Mouse (Mus musculus) adrenal gland, postnatal 4 days (tissue): ENCODE measurements around the gene Dmrta1. TPM values are rescaled to one million over a fixed set of nuclear protein-coding genes. Genes with fewer than 3 reads are reported as not detected.
"Not testable (repeated sequence)": the region's sequence is repeated elsewhere in the genome, so short reads cannot be mapped to it uniquely, and the experiment has no call there.

Experiments
- DNase-seq, 2 experiments: peaks; one replicate each; pipeline ENCODE4 v3.0.0; 2021 to 2022; ENCODE audit warnings: low spot score in 2 of 2, mixed read lengths in 2 of 2
- long read RNA-seq, 2 experiments: library from polyadenylated mRNA; stranded (forward); transcript quantifications; one replicate each; pipeline ENCODE4 v2.0.0; 2021
- total RNA-seq, 2 experiments: library from RNA; stranded (reverse); gene quantifications; 2 replicates each; pipeline ENCODE4 v1.2.3; 2021

The Dmrta1 gene
- under 1 TPM; 0.34 to 0.76 TPM for total RNA-seq
- long read RNA-seq, experiment 1, result 0 reads
- long read RNA-seq, experiment 2, result 0 reads

DNA sequence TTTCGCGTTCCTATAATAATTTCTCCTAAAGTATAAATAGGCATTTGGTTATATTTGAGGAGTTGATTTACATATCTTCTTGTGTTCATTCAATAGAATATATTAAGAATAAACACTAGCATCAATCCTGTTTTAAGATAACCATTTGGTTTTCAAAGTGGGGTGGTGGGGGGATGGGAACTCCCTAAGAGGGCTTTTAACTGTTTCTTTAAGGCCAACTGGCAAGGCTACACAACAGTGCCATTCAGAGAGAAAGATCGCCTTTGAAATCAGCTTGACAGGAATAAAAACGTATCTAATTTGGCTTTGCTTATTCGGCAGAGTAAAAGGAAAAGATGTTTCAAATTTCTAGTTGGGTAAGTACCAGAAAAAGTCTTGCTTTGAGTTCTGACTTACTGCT lies at the start of gene Dmrta1:
Gene Dmrta1, plus strand, starts transcription at position 242 of the 400 bp plus-strand sequence.
- no peak for DNase-seq

DNA sequence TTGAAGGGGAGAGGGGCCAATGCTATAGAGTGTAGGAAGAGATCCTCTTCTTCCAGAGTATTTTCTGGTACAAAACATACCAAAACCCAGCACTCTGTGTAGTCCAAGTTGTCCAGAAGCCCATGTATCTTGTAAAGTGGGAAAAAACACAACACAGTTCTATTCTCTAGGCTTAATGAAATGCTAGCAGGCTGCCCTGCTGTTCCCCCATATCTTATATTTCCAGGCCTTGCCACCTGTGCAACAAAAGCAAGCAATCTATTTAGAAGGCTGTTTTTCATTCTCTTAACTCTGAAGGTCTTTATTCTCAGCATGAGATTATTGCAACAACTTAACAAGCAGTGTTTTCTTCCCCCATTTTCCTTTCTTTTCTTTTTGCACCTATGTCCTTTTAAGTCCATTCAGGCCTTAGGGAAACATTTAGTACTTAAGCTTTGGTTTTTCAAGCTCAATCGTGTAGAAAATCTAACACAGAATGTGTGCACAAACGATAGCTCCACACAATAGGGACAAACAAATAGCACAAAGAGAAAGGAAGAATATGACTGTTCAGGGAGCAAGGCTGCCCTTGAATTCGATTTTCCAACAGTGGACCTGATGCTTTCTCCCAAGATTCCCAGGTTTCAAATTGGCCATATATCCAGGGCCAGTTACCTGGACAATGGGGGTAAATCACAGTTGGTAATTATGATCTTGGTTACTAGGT lies 48.7 kb upstream of the Dmrta1 start:
- DNase-seq, result no peak

DNA sequence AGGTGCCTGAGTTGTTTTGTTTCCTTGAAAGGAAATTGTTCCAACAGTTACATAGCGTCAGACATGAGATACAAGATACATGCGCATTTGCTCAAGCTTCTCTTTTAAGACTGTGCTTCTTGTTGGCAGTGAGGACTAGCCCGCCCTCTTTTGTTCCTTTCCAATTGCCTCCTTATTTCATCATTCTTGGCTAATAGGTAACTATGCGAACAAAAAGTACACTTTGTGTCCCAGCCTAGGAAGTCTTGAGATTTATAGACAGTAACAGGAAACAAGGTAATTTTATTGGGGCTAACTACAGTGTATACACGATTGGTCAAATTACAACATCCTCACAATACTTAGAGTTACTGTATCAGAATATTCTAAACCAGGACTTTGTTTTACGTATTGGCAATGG lies 47.7 kb upstream of the Dmrta1 start:
- no peak for DNase-seq

DNA sequence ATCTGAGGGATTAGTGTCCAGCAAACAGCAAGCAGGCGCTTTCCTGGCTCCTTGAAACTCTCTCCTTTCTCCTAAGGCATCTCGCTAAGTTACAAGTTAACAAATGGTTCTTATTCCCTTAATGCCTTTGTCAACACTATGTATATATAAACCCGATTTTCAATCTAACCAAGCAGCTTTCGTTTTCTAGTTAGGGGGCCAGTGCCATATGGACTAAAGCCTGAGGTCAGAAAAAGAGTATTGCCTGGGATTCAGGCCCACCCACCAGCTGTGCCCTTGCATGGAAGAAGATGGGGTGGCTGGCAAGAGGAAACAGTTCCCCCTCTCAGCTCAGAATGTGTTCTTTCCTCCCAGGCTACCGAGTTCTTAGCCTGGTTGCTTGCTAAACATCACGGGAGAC lies 40.6 kb upstream of the Dmrta1 start:
- no peak for DNase-seq

DNA sequence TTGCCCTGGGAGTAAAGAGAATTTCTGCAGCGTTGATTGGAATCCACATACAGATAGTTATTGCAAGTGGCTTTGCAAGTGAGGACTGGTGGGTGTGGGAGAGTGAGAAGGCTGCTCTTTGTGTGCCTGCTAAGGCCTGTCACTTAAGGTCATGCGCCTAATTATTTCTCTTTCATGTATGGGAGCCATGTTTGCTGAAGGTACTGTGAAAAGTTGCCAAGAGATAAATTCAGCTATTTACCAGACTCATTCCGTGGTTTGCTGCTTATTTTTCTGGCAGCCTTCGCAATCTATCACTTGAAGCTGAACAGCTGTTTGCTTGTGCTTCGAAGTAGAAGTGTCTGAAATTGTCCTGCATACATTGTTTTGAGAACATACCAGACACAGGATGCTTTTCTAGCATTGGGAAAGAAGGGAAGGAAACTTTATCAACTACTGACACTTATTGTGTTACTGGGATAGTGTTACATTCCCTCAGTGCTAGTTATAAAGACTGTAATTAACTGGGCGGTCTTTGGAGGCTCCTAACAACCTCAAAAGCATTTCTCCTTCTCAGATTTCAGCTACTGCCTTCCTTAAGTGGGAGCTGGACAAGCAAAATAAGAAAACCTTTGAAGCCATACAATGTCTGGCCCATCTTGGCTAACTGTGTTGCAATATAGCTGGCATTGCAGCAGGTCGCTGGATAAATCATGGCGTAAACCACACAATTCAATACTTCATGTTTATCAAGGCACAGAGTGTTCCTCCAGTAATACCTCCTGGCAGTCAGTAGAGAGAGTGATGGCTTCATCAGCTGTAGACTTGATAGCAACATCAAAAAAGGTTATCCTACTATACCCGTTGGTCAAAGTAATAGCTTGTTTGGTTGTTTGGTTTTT lies 34.8 kb upstream of the Dmrta1 start:
- DNase-seq, result no peak

DNA sequence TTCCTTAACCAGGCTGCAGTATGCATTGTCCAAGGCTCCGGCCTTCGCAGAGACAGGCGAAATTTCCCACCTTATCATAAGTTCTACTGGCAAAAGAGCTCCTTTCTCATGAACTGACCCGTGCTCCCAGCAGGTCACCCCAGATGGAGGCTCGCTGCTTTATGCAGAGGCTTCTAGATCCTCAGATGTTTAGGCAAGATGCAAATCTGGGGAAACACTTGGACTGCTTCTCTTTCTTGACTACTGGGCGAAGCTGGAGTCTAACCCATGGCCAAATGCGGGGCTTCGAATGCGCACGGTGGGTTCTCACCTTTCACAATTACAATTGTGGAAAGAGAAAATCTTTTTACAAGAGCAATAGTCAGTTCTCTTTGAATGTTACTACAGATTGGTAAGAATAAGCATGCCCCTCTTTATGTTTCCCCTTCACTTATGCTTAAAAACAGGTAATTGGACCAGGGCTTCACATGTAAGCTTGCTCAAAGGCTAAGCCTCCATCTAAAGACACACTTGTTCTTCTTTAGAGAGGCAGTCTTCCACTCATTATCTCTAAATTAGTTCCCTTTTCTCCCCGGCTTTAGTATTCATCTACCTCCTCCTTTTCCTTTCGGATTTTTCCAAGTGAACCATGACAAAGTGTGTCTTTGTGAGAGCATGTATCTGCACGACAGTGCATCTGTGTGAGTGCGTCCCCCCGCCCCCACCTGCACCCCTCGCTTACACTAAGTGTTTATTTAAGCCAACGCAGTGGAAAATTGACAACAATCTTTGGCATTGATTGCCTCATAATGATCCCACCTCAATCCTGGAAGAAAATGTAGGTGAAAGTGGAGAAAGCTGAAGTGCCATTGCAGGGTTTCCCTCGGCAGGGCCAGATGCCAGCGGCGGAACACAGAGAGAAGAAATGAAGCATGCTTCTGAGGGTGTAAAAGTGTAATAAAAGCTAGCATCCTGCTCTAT lies 28.6 kb upstream of the Dmrta1 start:
- no peak for DNase-seq

DNA sequence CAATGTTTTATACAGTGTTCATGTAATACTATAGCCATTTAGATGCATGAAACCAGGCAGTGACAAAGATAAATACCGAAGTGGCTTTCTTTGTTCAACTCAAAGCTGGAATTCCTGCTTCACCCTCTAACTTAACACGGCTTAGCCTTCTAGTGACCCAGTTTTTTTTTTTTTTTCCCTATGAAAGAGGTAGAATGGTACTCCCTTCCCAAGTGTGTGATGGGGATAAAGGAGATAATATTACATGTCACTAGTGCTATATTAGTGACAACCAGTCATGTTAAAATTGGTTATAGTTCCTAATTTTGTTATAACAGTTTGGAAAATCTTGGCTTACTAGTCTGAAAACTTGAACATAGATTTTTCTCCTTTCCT lies 27.9 kb upstream of the Dmrta1 start:
- no peak for DNase-seq

DNA sequence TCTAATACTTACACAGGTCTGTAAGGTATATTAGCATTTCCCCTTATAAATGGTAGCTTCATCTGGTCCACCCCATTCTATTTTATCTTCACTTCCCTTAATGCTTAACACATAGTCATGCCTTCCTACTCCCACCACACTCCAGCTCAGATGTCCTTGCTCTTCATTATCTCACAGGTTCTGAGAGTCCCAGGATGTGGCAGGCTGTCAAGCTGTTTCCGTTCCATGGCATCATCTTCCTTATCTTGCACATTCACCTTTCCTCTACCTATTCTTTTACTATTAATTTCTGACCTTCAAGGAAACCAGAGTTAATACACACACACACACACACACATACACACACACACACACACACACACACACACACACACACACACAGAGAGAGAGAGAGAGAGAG lies 27.5 kb upstream of the Dmrta1 start:
- no peak for DNase-seq

DNA sequence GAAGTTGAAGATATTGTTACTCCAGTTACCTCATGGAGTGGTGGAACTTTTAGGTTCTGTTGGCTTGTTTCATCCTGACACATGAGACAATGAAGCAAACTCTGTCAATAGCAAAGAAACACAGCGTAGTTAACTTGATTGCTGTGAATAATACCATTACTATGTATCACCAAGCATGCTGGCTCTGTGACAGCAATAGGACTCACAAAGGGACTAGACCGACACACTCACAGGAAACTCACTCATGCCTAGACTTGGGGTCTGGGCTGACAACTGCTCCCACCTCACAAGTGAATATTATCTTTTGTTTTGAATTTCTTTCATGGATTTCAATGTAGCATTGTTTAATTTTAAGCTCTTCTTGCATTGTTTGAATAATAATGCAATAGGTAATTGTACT lies 15.8 kb upstream of the Dmrta1 start:
- no peak for DNase-seq

DNA sequence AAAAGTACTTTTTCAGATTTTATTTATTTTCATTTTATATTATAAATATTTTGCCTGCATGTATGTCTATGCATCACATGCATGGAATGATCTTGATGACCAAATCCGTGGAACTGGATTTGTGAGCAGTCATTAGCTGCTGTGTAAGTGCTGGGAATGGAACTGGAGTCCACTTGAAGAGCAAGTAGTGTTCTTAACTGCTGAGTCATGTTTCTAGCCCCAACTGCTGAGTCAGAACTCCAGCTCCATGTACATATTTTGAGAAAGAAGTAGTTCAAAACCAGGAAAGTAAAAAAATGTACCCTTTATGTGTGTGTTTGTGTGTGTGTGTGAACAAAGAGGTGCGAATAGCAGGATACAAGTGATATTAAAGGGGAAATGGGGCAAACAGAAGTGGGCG lies 4.5 kb upstream of the Dmrta1 start:
- no peak for DNase-seq

DNA sequence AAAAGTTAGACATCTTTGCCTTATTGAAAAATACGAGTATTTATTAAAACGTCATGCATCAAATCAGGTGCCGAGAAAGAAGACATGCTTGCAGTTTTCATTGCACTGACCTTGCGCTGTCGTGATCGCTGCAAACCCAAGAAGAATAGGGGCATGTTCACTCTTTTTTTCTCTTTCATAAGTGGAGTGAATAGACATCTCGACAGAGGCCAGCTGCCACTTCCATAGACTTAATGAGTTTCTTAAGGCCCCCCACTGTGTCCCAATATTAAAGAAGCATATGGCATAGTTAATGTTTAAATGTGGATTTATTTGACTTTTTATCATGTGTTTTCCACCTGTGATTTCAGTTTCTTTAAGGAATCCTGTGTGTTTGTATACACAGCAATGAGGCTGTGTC lies 1.3 kb upstream of the Dmrta1 start:
- no peak for DNase-seq

DNA sequence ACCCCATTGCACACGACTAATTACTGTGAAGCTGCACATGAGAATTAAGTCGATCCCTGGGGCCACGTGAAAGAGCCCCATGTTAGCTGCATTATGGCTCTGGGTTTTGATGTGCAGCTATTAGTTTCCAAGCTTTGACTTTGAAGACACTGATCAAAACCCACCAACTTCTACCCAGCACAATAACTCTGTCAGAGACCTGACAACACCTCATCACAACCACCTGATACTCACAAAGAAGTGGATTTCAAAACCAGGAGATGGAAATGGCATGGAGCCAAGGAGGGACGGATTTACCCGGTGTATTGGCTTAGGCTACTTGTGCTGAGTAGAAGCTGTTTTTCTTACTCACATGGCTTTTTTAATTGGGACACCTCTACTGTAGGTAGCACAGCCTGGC lies 523 bp upstream of the Dmrta1 start:
- DNase-seq, result no peak

DNA sequence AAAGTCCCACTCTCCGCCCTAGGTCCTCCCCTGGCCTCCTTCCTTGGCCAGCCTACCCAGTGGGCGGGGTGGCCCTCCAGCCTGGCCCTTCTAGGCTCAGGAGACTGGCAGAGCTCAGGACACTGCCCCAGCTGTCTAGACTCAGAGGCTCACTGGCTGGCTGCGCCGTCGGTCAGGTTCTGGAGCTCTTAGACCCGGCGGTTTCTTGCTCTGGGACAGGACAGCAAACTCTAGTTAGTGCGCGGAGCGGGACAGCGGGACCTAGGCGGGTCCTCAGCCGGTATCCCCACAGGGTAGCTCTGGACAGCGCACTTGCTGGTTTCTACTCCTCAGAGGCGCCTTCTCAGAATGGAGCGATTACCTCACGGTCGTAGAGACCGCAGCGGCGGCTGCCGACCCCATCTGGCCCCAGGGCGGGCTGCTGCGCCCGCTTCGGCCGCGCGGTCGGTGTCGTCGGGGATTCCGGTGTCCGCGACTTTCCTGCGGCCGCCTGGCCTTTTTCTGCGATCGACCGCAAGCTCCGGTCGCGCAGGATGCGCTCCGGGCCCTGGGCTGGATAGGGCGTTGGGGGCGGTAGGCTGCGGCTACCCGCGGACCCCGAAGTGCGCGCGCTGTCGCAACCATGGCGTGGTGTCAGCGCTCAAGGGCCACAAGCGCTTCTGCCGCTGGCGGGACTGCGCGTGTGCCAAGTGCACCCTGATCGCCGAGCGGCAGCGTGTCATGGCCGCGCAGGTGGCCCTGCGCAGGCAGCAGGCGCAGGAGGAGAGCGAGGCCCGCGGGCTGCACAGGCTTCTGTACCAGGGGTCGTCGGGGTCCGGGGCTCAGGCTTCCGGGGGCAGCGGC lies 8.9 kb downstream of the Dmrta1 start:
- peak in 1 of 2 experiments; percentile 10 for DNase-seq

DNA sequence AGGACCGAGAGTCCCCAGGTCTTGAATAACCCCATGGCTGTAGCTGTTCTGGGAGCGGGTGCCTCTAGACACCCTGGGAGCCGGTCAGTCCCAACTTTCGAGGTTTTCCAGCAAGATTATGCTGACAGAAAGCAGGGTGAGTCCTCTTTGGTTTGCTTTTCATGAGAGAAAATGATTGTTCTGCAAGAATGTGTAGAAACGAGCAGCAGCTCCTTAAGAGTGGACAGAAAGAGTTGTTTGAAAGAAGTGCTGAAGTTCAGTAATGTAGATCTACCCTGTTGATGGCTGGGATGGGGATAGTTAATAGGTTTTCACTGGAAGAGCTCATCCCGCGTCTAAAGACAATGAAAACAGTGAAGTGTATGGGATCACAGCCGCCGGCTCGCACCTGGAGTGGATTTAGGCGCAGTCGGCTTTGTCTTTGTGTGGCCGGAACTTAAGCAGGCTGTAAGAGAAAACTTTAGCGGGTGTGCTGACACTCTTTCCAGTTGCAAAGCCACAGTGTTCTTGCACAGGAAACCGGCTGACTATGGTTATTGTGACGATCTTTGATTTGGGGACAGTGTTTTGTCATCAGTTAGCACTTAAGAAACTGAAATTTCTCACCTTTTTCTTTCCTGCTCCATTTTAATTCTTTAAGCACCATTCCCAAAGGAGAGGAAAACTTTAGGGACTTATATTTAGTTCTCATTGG lies 9.7 kb downstream of the Dmrta1 start:
- no peak for DNase-seq

DNA sequence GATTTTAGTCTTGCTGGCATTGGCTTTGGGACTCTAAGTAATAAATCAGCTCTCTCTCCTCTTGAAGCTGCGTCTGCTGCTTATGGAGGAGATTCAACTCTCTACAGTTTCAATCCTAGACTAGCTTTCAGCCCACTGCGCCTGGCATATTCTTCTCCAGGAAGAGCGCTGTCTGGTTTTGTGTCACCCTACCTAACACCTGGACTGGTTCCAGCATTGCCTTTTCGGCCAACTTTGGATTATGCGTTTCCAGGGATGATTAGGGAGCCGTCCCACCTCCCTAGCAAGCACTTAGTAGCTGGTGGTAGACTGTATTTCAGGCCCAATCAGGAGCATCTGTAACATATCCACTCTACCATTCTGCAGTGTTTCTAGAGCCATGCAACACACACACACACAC lies 12.7 kb downstream of the Dmrta1 start:
- DNase-seq, result no peak

DNA sequence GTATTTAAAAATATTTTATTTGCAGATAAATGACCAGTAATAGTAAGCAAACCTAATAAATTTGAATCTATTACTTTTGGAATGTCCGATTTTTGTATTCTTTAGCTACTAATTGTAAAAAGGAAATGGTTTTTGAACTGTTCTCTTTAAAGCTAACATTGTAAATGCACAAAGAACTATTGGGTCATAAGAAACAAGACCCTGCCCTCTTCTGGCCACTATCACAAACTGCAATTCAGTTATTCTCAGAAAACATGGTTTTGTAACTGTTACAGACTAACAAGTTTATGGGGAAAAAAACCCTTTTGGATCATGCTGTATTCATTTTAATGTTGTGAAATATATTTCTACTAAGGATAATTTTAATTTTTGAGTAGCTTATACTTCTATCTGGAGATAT lies 13.5 kb downstream of the Dmrta1 start:
- DNase-seq, result no peak

DNA sequence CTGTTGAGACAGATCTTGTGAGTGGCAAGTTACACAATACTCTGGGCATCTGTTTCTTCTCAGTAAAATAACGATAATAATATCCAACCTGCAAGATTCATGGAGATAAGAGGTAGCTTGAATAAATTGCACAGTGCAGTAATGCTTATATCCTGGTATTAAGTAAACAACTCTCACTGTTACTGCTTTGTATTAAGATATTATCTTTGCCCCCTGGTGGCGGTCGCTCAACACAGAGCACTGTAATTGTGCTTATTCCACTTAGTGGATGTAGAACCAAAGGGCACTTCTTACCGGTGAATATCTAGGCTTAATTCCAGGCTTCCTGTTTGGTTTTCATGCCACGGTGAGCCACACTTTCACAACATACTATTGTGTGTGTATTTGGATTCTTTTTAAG lies 16.4 kb downstream of the Dmrta1 start:
- no peak for DNase-seq

DNA sequence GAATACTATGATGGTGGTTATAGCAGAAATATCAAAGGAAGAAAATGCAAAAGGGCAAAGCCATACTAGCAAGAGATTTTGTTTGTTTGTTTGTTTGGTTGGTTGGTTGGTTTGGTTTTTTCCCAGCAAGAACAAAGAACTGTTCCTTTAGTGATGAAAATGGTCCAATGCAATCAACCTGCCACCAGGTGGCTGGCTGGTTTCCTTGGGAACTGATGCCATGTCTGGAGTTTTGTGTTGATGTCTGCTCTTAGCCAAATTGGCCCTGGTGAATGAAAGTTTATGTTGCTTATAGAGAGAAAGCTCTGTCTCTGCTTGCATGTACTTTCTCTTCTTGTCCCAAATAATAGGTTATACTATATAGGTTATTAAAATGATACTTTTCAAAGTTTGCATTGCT lies 18.7 kb downstream of the Dmrta1 start:
- DNase-seq, result no peak

DNA sequence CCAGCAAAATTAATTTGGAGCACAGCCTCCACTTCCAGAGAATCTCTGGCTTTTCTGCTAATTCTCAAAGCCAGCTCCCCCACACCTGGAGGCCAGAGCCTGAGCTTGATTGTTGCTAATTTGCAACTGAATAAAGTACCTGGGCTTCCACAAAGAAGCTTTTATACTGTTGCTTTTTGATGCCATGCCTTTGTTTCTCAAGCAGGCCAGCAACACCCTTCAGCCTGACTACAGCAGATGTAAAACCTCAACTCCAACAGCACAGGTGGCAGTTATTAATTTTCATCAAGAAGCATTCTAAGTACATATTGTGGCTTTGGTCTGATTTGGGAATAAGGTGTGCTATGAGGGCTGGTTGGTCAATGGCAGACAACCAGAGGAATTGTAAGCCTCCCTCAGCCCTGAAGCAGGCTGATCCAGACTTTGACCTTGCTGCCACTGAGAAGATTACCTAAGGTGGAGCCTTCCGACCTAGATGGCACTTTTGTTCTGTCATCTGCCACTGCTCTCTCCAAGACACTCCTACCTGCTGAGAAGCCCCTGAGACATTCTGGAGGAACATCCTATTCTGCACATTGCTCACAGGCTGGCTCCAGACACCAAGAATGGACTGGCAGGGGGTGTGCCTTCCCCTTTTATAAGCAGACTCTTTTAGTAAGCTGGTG lies 44.4 kb downstream of the Dmrta1 start:
- not testable (repeated sequence) for DNase-seq
